Mouse (Mus musculus) midbrain, embryonic 11.5 days (tissue): ENCODE results near the gene Gtf2a2. TPM values are rescaled to one million over a fixed set of nuclear protein-coding genes. Genes with fewer than 3 reads are reported as not detected.

Experiments used
- ATAC-seq: fragments of 200-750 bp; cut with Nextera tagmentation; 2 replicates; pipeline ENCODE4 v1.8.0; 2017; ENCODE audit warnings: moderate TSS enrichment, moderate library complexity; ENCODE audit not compliant: low FRiP score
- DNase-seq: peaks from one replicate; pipeline ENCODE4 v3.0.0; 2015; ENCODE audit warnings: low spot score; ENCODE audit errors: missing footprints
- H3K27ac ChIP-seq: fragments of 300-500 bp; sonication (generic); 2 replicates; pipeline ENCODE4 v1.5.1; 2014; ENCODE audit warnings: low read depth, low read length
- H3K27me3 ChIP-seq: fragments of 300-500 bp; sonication (generic); 2 replicates; pipeline ENCODE4 v1.6.1; 2014; ENCODE audit warnings: mild to moderate bottlenecking, low read length, moderate library complexity, mixed read lengths; ENCODE audit not compliant: control insufficient read depth, insufficient read depth
- H3K36me3 ChIP-seq: fragments of 300-500 bp; sonication (generic); 2 replicates; pipeline ENCODE4 v1.6.1; 2014; ENCODE audit warnings: mild to moderate bottlenecking, low read length, moderate library complexity, mixed read lengths; ENCODE audit not compliant: control insufficient read depth, insufficient read depth
- H3K4me1 ChIP-seq: fragments of 300-500 bp; sonication (generic); 2 replicates; pipeline ENCODE4 v1.6.1; 2014; ENCODE audit warnings: low read length; ENCODE audit not compliant: control insufficient read depth, insufficient read depth
- H3K4me2 ChIP-seq: fragments of 300-500 bp; sonication (generic); 2 replicates; pipeline ENCODE4 v1.6.1; 2014; ENCODE audit warnings: mild to moderate bottlenecking, moderate library complexity
- H3K4me3 ChIP-seq: fragments of 300-500 bp; sonication (generic); 2 replicates; pipeline ENCODE4 v1.5.1; 2014; ENCODE audit warnings: low read depth, low read length
- H3K9ac ChIP-seq: fragments of 300-500 bp; sonication (generic); 2 replicates; pipeline ENCODE4 v1.6.1; 2014; ENCODE audit warnings: low read length
- H3K9me3 ChIP-seq: fragments of 300-500 bp; sonication (generic); 2 replicates; pipeline ENCODE4 v1.6.1; 2016; ENCODE audit warnings: low read length; ENCODE audit not compliant: control insufficient read depth
- WGBS: fragments of 180-500 bp; shearing (Covaris S2); extraction: QIAGEN DNeasy Blood & Tissue Kit; methylation state at CpG from one replicate; pipeline ENCODE4 v1.1.7; 2014; 5-methylcytosine and 5-hydroxymethylcytosine counted together
- polyA plus RNA-seq: library from polyadenylated mRNA; unstranded; fragments of >200 nt; fragmentation: Nextera tagmentation; extraction: Ambion mirVana; gene quantifications from 2 replicates; pipeline ENCODE4 v1.2.1, GENCODE M21; 2014

Gtf2a2 gene
- polyA plus RNA-seq, 1 experiment from 2014 or later: 221 TPM

DNA sequence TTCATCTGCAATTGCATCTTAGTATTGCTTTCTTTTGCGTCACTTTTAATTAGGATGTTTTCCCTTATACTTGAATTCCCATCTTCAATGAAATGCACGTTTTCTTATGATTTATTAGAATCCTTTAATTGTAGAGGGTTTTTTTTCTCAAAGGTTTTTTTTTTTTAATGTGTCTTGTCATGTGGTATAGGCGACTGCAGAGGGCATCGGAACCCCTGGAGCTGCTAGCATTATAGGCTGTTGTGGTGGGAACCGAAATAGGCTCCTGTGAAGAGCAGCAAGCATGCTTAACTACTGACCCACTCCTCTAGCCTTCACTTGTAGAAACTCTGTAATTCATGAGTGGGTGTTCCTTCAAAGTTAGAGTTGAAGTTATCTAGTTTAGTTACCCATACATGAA is 22.0 kb upstream of the Gtf2a2 start:
- Histone ChIP-seq H3K4me1 (peaks cover 10% of the 10 kb centered on the region; the same call in 1 of the 2 replicates), H3K4me2 (peak overlapping the region; percentile 59), H3K9ac (peak overlapping the region; percentile 98), H3K9me3 (no peaks in the 10 kb centered on the region), H3K36me3 (no peaks in the 10 kb centered on the region), H3K27me3 (no peaks in the 10 kb centered on the region), H3K4me3 (peak overlapping the region; percentile 99), H3K27ac (no peak overlapping the region)
- no peak for ATAC-seq
- DNase-seq: peak; percentile 85
- 14% methylated on average over 5 of the region's 5 CpGs for WGBS

DNA sequence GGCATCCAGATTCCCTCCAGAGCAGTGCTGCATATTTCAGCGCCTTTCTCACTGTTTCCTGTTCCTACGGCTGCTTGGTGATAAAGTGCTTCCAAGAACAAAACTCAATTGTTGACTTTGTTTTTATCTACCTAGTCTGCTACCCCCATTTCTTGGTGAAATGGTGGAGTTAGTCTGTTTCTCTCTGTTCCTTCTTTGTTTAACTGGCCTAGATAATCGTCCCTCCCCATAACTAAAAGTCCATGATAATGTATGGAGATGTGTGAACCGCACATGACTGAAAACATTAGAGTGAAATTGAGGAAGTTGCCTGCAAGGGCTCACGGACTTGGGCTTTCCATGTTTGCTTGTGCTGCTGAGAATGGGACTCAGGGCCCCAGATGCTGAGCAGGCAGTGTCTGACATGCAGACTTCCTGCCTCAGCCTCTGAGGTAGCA is 19.5 kb upstream of the Gtf2a2 start:
- peak; percentile 35 for DNase-seq

DNA sequence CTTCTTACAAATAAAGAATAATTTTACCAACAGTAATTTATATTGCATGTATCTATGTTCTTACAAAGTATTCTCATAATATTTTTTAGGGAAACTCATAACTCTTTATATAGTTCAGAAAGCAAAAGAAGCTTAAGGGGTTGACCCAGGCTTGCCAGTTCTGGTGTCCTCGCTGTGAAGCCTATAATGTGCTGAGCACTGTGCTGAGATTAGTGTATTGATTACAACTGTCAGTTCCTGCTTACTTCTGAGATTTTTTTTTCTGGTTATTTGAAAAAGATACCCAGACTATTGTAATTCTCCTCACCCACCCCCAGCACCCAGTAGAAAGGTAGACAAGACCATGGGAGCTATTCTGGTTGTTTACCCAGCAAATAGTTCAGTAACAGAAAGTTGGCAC is 18.9 kb upstream of the Gtf2a2 start:
- no peak overlapping the region for H3K27ac ChIP-seq
- DNase-seq (peak; percentile 57), ATAC-seq (no peak)
- no peak overlapping the region for H3K4me3 ChIP-seq
- WGBS: 81% methylated on average over 1 of the region's 1 CpGs
- H3K9me3 ChIP-seq: no peaks in the 10 kb centered on the region
- H3K27me3 ChIP-seq: no peaks in the 10 kb centered on the region
- peaks cover 10% of the 10 kb centered on the region; the same call in 1 of the 2 replicates for H3K4me1 ChIP-seq
- no peak overlapping the region for H3K9ac ChIP-seq
- H3K36me3 ChIP-seq: peaks cover 11% of the 10 kb centered on the region
- H3K4me2 ChIP-seq: no peak overlapping the region

More for the DNA sequence above, 19.5 kb upstream of the Gtf2a2 start:
- WGBS: 88% methylated on average over 5 of the region's 5 CpGs
- Histone ChIP-seq H3K36me3 (peaks cover 11% of the 10 kb centered on the region), H3K27me3 (no peaks in the 10 kb centered on the region), H3K9ac (no peak overlapping the region), H3K4me2 (no peak overlapping the region), H3K4me3 (no peak overlapping the region), H3K27ac (no peak overlapping the region), H3K9me3 (no peaks in the 10 kb centered on the region), H3K4me1 (peaks cover 10% of the 10 kb centered on the region; the same call in 1 of the 2 replicates)
- no peak for ATAC-seq

DNA sequence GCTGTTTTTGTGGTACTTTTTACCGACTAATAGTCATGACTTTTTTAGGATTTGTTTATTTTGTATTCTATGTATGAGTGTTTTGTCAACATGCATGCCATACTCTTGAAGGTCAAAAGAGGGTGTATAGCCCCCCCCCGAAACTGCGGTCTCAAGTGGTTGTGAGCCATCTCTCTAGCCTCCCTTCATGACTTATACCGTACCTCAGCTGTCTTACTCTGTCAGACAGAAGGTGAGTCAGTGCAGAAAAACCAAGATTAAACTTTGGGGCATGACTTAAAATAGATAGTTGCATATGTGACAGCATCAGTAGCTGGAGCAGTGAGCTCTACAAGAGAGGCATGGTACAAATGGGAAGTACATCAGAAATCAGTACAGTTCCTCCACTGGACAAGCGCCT is 17.8 kb upstream of the Gtf2a2 start:
- Histone ChIP-seq H3K27me3 (no peaks in the 10 kb centered on the region), H3K9ac (no peak overlapping the region), H3K9me3 (no peaks in the 10 kb centered on the region), H3K36me3 (peaks cover 20% of the 10 kb centered on the region), H3K4me1 (peaks cover 10% of the 10 kb centered on the region; the same call in 1 of the 2 replicates), H3K27ac (no peak overlapping the region), H3K4me2 (no peak overlapping the region), H3K4me3 (no peak overlapping the region)
- ATAC-seq: no peak
- WGBS: 95% methylated on average over 5 of the region's 5 CpGs
- DNase-seq: no peak

GRCm38 (mm10) chr9:69999318-69999717 is 13.0 kb upstream of the Gtf2a2 start:
- Histone ChIP-seq H3K4me2 (no peak overlapping the region), H3K9ac (no peak overlapping the region), H3K9me3 (no peaks in the 10 kb centered on the region), H3K4me3 (no peak overlapping the region), H3K36me3 (peaks cover 40% of the 10 kb centered on the region), H3K27ac (no peak overlapping the region), H3K4me1 (no peaks in the 10 kb centered on the region), H3K27me3 (no peaks in the 10 kb centered on the region)
- DNase-seq (peak; percentile 19), ATAC-seq (no peak)
- WGBS: 81% methylated on average over 1 of the region's 1 CpGs

GRCm38 (mm10) chr9:70003516-70003915 is 8.8 kb upstream of the Gtf2a2 start:
- ATAC-seq (no peak), DNase-seq (peak; percentile 78)
- no peak overlapping the region for H3K4me3 ChIP-seq
- no peaks in the 10 kb centered on the region for H3K27me3 ChIP-seq
- 95% methylated on average over 10 of the region's 10 CpGs for WGBS
- H3K9ac ChIP-seq: no peak overlapping the region
- H3K27ac ChIP-seq: no peak overlapping the region
- H3K36me3 ChIP-seq: peaks cover 30% of the 10 kb centered on the region
- H3K4me2 ChIP-seq: no peak overlapping the region
- H3K9me3 ChIP-seq: no peaks in the 10 kb centered on the region
- no peaks in the 10 kb centered on the region for H3K4me1 ChIP-seq

DNA sequence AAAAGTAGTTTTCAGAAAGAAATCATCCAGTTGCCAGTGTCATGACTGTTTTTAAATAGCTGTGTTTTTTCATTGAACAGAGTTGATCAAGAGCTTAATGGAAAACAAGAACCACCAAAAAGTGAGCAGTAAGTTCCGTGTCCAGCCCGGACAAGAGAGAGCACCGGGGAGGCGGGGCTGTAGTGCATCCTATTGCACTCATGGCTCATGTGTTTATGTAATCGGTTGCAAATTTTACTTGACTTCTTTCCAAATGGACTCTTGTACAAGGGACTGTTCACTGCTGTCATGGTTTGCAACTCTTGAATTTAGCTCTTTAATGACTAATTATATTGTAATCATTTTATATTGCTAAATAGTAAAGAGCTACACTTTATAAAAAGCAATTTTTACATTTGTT is 5.4 kb upstream of the Gtf2a2 start:
- ATAC-seq: no peak
- H3K27me3 ChIP-seq: no peaks in the 10 kb centered on the region
- H3K9me3 ChIP-seq: no peaks in the 10 kb centered on the region
- 94% methylated on average over 5 of the region's 5 CpGs for WGBS
- no peak overlapping the region for H3K4me2 ChIP-seq
- H3K4me3 ChIP-seq: no peak overlapping the region
- H3K36me3 ChIP-seq: peaks cover 15% of the 10 kb centered on the region; the same call in 1 of the 2 replicates
- H3K9ac ChIP-seq: no peak overlapping the region
- peak; percentile 64 for DNase-seq
- no peak overlapping the region for H3K27ac ChIP-seq
- H3K4me1 ChIP-seq: no peaks in the 10 kb centered on the region

DNA sequence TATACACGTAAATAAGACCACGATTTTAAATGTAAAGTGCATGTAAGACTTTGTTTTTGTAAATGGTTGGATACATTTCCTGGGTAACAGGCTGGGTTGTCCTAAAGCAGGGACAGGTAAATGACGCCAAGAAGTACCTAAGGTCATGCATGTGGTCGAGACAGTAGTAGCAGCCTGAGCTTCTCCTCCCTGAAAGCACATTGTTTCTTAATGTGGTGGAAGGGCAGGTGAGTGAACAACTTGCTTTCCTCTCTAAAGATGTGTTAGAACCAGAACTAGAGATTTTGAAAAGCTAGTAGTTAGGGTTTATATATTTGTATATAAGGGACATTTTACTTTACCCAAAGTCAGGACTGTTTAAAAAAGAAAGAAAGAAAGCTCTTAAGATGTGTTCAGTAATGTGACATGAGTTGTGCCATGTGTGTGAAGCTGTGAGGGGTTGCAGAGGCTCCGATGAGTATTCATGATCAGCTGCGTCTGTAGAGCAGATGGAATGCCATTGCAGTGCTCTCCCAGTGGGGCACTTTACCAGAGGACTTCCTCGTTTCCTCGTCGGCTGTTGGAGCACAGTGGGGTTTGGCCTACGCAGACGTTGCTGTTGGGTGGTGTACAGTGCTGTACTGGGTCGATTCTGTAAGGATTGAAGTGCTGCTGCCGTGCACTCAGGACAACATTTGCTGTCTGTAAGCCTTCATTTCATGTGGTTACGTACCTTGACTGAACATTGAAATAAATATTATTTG is 4.7 kb upstream of the Gtf2a2 start:
- 91% methylated on average over 14 of the region's 14 CpGs for WGBS
- H3K4me3 ChIP-seq: no peak overlapping the region
- H3K4me2 ChIP-seq: no peak overlapping the region
- ATAC-seq (no peak), DNase-seq (peak; percentile 76)
- H3K27ac ChIP-seq: no peak overlapping the region
- no peaks in the 10 kb centered on the region for H3K9me3 ChIP-seq
- H3K4me1 ChIP-seq: no peaks in the 10 kb centered on the region
- H3K9ac ChIP-seq: no peak overlapping the region
- H3K27me3 ChIP-seq: no peaks in the 10 kb centered on the region
- H3K36me3 ChIP-seq: peaks cover 15% of the 10 kb centered on the region; the same call in 1 of the 2 replicates

DNA sequence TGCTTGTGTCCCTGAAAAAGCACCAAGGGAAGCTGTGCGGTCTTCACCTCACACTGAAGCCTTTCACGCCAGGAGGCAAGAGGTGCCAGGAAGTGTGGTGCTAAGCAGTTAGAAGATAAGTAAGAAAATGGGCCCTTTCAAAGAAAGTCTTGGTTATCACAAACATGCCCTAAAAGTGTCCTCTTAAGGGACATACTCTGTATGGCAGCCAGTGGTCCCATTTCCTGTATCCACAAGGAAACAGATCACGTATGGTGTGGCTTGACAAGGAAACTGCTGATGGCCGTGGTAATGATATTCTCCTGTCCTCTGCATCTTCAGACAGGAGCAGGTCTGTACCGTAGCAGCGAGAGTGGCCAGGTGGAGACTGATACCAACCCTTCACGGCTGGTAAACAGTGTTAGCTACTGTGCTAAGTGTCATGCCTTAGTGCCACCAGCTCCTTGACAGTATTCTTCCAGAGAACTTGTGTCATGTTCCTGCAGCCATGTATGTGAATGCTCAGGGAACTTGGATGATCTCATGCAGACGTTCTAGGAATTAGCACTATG is 2.5 kb upstream of the Gtf2a2 start:
- Histone ChIP-seq H3K9ac (no peak overlapping the region), H3K4me1 (peaks cover 7% of the 10 kb centered on the region), H3K36me3 (peaks cover 9% of the 10 kb centered on the region; the same call in 1 of the 2 replicates), H3K4me2 (no peak overlapping the region), H3K27me3 (no peaks in the 10 kb centered on the region), H3K9me3 (no peaks in the 10 kb centered on the region), H3K27ac (no peak overlapping the region), H3K4me3 (no peak overlapping the region)
- WGBS: 89% methylated on average over 8 of the region's 8 CpGs
- DNase-seq (peak; percentile 28), ATAC-seq (no peak)
